Mouse (Mus musculus) cerebellum, adult 2 months (tissue): ENCODE measurements around the gene Mtcl1.

Source experiments
- CTCF ChIP-seq: fragments of 200-500 bp; IDR thresholded peaks from 2 replicates; pipeline ENCODE4 v1.5.1; 2011; ENCODE audit warnings: low read depth, mild to moderate bottlenecking, control low read depth, low read length, moderate library complexity, borderline replicate concordance; ENCODE audit not compliant: insufficient read depth
- POLR2A ChIP-seq: fragments of 200-500 bp; IDR thresholded peaks from 2 replicates; pipeline ENCODE4 v1.6.1; 2011; ENCODE audit warnings: low read length, control low read depth, borderline replicate concordance; ENCODE audit not compliant: insufficient read depth

DNA sequence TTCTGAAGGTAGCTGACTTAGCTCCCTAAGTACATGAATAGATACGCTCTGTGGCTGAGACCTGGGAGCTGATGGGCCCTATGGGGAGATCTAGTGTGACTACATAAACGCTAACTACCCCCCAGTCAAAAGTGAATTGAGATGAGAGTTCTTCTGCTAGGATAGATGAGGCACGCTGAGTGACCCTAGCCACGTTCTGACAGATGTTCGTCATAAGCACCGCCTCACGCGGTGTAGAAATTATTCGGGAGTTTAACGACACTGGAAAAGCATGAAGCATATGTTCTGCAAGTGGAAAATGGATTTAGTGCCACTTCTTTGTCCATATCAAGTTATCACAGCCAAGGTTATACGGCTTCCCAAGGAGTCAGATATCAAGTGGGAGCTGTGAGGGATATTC, 98.9 kb downstream of the Mtcl1 start:
- TF ChIP-seq CTCF (no peak), POLR2A (no peak)
